Mouse (Mus musculus) liver, embryonic 15.5 days (tissue): Measurements from ENCODE around the gene Prmt3. TPM values are rescaled to one million over a fixed set of nuclear protein-coding genes. Genes with fewer than 3 reads are reported as not detected.

Experiments used
- ATAC-seq: fragments of 200-750 bp; cut with Nextera tagmentation; 2 replicates; pipeline ENCODE4 v1.8.0; 2017; ENCODE audit warnings: moderate number of reproducible peaks, mild to moderate bottlenecking, moderate library complexity; ENCODE audit not compliant: insufficient read depth
- H3K27ac ChIP-seq: fragments of 300-500 bp; sonication (generic); replicated peaks from 2 replicates; pipeline ENCODE4 v1.5.1; 2015; ENCODE audit warnings: mild to moderate bottlenecking, inconsistent platforms
- H3K27me3 ChIP-seq: fragments of 300-500 bp; sonication (generic); 2 replicates; pipeline ENCODE4 v1.6.1; 2015; ENCODE audit warnings: mild to moderate bottlenecking, inconsistent platforms
- H3K36me3 ChIP-seq: fragments of 300-500 bp; sonication (generic); replicated peaks from 2 replicates; pipeline ENCODE4 v1.6.1; 2015; ENCODE audit warnings: moderate library complexity, mild to moderate bottlenecking, inconsistent platforms
- H3K4me1 ChIP-seq: fragments of 300-500 bp; sonication (generic); replicated peaks from 2 replicates; pipeline ENCODE4 v1.6.1; 2015; ENCODE audit warnings: inconsistent platforms
- H3K4me2 ChIP-seq: fragments of 300-500 bp; sonication (generic); 2 replicates; pipeline ENCODE4 v1.6.1; 2015; ENCODE audit warnings: moderate library complexity, mild to moderate bottlenecking, inconsistent platforms
- H3K4me3 ChIP-seq: fragments of 300-500 bp; sonication (generic); replicated peaks from 2 replicates; pipeline ENCODE4 v1.5.1; 2015; ENCODE audit warnings: mild to moderate bottlenecking, inconsistent platforms
- H3K9ac ChIP-seq: fragments of 300-500 bp; sonication (generic); 2 replicates; pipeline ENCODE4 v1.6.1; 2015; ENCODE audit warnings: moderate library complexity, mild to moderate bottlenecking, inconsistent platforms
- H3K9me3 ChIP-seq: fragments of 300-500 bp; sonication (generic); replicated peaks from 2 replicates; pipeline ENCODE4 v1.6.1; 2016; ENCODE audit warnings: inconsistent platforms
- WGBS: fragments of 180-500 bp; shearing (Covaris S2); methylation state at CpG from one replicate; pipeline ENCODE4 v1.1.7; 2015; ENCODE audit warnings: mixed read lengths; ENCODE audit not compliant: insufficient replicate concordance; 5-methylcytosine and 5-hydroxymethylcytosine counted together
- polyA plus RNA-seq: library from polyadenylated mRNA; unstranded; fragments of >200 nt; fragmentation: Nextera tagmentation; extraction: Ambion mirVana; gene quantifications from 2 replicates; pipeline ENCODE4 v1.2.1, GENCODE M21; 2015

Prmt3 gene
- 19.8 and 20.4 TPM in 2 replicates for polyA plus RNA-seq

DNA sequence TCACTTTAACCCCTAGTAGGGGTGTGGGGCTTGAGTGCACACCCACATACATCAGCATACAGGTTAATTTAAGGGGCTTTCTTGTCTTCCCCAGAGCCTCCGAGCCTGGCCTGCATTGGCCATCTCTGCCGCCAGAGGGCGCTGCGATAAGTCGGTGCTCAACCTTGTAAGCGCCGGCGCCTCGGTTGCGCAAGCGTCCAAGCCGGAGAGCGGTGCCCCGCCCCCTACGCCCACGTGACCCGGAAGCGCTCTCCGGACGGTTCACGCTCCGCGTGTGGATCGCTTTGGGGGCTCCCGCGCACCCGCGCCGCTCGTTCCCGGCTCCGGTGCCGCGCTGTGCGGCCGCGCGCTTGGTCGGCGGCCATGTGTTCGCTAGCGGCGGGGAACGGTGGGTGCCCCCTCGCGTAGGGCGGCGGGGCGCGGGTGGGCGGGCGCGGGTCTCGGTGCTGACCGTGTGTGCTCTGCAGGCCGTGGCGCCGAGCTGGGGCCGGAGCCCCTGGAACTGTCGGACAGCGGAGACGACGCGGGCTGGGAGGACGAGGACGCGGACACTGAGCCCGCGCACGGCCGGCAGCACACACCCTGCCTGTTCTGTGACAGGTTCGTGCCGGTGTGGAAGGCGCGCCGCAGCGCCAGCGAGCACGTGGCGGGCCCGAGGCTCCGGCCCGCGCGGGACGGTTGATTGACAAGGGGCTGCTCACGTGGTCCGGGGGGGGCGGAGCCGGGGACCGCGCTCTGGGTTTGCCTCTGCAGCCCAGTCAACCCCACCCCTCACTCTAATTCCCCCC, at the start of gene Prmt3:
Prmt3 (plus strand) TSS at position 233 of the 788 bp plus-strand sequence.
- peak within 1 kb of the TSS; percentile 59 for H3K9ac ChIP-seq
- H3K9me3 ChIP-seq = no peaks in the 10 kb centered on the region
- H3K27ac ChIP-seq = peak within 1 kb of the TSS; percentile 72
- peaks cover 25% of the 10 kb centered on the region for H3K4me1 ChIP-seq
- peak within 1 kb of the TSS; percentile 95 for H3K4me2 ChIP-seq
- no peaks in the 10 kb centered on the region for H3K27me3 ChIP-seq
- peak; percentile 86 for ATAC-seq
- 0% methylated on average over 92 of the region's 92 CpGs for WGBS
- peaks cover 31% of the 10 kb centered on the region for H3K36me3 ChIP-seq
- H3K4me3 ChIP-seq = peak within 1 kb of the TSS; percentile 71

DNA sequence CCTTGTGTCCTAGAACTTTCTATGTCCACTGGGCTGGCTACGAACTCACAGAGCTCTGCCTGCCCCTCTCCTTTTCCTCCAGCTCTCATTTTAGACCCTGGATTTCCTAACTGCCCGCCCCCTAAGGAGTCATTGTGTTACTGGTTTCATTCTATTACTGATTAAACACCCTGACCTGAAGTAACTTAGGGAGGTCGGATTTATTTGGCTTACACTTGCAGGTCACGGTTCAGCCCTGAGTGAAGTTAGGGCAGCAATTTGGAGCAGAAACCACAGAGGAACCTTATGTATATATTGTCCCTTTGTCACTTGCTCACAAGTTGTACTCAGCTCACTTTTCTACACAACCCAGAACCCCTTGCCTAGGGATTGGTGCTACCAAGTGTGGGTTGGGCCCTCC, 43.8 kb upstream of the Prmt3 start:
- WGBS = 48% methylated on average over 4 of the region's 4 CpGs
- H3K9ac ChIP-seq = no peak overlapping the region
- H3K4me1 ChIP-seq = no peaks in the 10 kb centered on the region
- H3K9me3 ChIP-seq = no peaks in the 10 kb centered on the region
- no peak for ATAC-seq
- no peak overlapping the region for H3K27ac ChIP-seq
- H3K27me3 ChIP-seq = no peaks in the 10 kb centered on the region
- H3K4me3 ChIP-seq = no peak overlapping the region
- no peaks in the 10 kb centered on the region for H3K36me3 ChIP-seq
- no peak overlapping the region for H3K4me2 ChIP-seq

DNA sequence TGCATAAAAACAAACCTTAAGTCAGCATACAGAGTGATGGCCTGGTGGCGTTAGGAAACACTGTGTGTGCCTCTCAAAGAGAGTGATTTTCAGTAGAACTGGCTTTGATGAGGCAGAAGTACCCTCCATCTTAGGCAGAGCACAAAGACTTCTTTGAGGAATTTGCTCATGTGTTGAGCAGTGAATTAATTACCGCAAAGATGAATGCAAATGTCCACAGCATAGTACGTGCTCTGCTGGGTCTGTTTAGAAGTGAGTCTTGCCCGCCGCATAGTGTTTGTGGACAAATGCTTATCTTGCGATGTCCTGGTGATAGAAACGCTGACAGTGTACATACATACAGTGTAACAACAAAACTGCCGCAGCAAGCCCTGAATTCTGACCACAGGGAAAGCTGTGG, 38.7 kb upstream of the Prmt3 start:
- H3K4me2 ChIP-seq = no peak overlapping the region
- ATAC-seq = no peak
- H3K27me3 ChIP-seq = peaks cover 6% of the 10 kb centered on the region; the same call in 1 of the 2 replicates
- no peak overlapping the region for H3K4me3 ChIP-seq
- H3K27ac ChIP-seq = no peak overlapping the region
- no peak overlapping the region for H3K9ac ChIP-seq
- no peaks in the 10 kb centered on the region for H3K36me3 ChIP-seq
- H3K4me1 ChIP-seq = no peaks in the 10 kb centered on the region
- H3K9me3 ChIP-seq = no peaks in the 10 kb centered on the region
- 61% methylated on average over 8 of the region's 8 CpGs for WGBS

DNA sequence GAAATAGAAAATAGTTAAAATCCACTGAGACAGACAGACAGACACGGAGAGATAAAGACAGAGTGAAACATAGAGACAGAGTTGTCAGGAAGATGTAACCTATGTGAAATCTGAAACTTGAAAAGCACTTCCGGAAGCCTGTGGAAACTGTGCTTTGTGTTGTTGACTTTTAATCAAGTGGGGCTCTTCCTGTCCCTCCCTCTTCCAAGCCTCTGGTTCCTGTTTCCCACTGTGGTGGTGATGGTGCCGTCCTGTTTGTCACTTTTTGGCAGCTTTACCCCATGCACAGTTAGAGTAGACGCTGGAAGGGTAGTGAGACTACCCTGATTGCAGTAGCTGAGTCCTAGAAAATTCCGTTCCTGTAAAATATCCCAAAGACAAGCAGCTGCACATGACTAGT, 36.7 kb upstream of the Prmt3 start:
- Histone ChIP-seq H3K4me1 (no peaks in the 10 kb centered on the region), H3K4me2 (no peak overlapping the region), H3K4me3 (no peak overlapping the region), H3K27ac (no peak overlapping the region), H3K27me3 (peaks cover 6% of the 10 kb centered on the region; the same call in 1 of the 2 replicates), H3K9ac (no peak overlapping the region), H3K9me3 (no peaks in the 10 kb centered on the region), H3K36me3 (no peaks in the 10 kb centered on the region)
- WGBS = 10% methylated on average over 5 of the region's 5 CpGs
- no peak for ATAC-seq

DNA sequence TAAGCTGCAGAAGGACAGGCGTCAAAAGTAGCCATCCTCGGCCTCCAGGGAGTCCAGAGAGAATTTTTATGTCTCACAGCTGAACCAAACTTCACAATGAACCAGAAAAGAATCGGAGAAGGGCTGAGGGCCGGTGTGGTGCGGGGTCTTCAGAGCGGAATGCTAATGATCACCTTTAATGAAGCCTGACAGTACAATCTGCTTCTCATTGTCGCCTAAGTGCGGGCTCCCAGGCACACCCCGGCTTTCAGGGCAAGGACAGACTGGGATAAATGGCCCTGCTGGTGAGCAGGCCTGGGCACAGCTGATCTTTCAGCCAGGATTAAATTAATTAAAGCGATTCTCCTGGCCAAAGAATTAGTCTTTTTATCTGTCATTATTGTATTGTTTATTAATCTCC, 36.2 kb upstream of the Prmt3 start:
- Histone ChIP-seq H3K27ac (no peak overlapping the region), H3K4me3 (no peak overlapping the region), H3K36me3 (no peaks in the 10 kb centered on the region), H3K4me2 (no peak overlapping the region), H3K9ac (no peak overlapping the region), H3K4me1 (no peaks in the 10 kb centered on the region), H3K9me3 (no peaks in the 10 kb centered on the region), H3K27me3 (peaks cover 6% of the 10 kb centered on the region; the same call in 1 of the 2 replicates)
- 27% methylated on average over 10 of the region's 10 CpGs for WGBS
- ATAC-seq = no peak

DNA sequence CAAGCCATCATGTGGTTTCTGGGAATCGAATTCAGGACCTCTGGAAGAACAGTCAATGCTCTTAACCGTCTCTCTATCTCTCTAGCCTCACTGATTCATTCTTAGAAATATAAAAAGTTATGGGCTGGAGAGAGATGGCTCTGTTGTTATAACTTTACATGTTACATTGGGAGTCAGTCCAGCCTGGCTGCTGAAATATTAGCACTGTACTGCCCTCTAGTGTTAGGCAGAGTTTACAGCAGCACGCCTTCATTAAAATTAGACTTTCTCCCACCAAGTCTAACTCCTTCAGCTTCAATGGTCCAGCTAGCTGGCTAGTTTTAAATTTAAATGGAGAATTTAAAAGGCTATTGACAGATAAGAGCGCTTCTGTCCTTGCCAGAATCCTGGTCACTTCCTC, 27.0 kb upstream of the Prmt3 start:
- Histone ChIP-seq H3K27ac (no peak overlapping the region), H3K4me2 (no peak overlapping the region), H3K27me3 (peaks cover 24% of the 10 kb centered on the region), H3K4me3 (no peak overlapping the region), H3K36me3 (no peaks in the 10 kb centered on the region), H3K9me3 (no peaks in the 10 kb centered on the region), H3K9ac (no peak overlapping the region), H3K4me1 (no peaks in the 10 kb centered on the region)
- WGBS = 4% methylated on average over 4 of the region's 4 CpGs
- no peak for ATAC-seq

DNA sequence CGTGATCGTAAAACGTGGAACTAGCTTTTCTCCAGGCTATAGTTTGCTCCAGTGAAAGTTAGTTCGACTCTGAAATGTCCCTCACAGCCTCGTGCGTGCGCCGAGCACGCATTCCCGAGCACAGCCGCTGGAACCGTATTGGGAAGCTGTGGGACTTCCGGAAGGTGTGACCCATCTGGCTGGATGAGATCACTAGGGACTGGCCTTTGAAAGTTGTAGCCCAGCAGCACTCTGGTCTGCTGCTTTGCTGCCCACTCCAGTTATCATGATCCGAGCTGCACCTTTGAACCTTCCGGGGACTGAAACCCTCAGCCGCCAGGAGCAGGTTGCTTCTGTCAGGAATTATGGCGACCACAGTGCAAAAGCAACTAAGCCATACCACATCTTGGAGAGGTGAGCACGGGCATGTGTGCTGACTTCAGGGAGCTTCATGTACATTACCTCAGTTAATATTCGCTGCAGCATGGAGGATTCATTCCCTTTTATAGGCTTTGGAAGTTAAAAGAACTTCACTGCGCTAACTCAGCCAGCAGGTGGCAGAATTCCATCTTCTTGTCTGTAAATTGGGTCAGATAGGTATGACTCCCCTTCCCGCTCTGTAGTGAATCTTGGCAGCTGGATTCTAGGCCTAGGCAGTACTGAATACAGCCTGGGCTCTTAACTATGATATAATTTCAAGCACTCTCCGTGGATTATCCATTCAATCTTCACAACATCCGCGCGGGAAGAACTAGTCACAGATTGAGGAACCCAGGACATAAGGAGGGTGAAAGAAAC, 25.2 kb upstream of the Prmt3 start:
- ATAC-seq = no peak; the same call in 1 of the 2 replicates
- no peak overlapping the region; the same call in 1 of the 2 replicates for H3K4me3 ChIP-seq
- H3K36me3 ChIP-seq = no peaks in the 10 kb centered on the region
- H3K9ac ChIP-seq = no peak overlapping the region
- 29% methylated on average over 25 of the region's 25 CpGs for WGBS
- no peaks in the 10 kb centered on the region for H3K9me3 ChIP-seq
- peak overlapping the region; percentile 40 for H3K4me2 ChIP-seq
- peaks cover 4% of the 10 kb centered on the region; the same call in 1 of the 2 replicates for H3K4me1 ChIP-seq
- H3K27ac ChIP-seq = no peak overlapping the region
- peaks cover 40% of the 10 kb centered on the region for H3K27me3 ChIP-seq

DNA sequence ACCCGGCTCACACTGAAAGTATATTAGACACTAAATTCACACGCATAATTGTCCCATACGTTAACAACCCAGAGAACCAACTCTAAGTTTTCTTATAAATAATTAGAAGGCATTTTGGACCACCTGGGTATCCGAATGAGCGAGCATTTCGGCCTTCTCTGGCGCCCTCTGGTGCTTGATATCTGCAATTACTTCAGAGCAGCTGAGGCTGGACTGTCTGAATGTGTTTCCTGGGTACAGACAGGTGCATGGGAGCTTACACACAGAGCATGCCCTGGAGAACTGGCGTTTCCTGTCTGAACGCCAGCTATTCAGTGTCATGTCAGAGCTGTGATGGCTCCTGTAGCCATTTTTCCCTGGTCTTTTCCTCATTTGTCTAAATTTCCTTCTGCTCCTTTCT, 23.4 kb upstream of the Prmt3 start:
- H3K4me1 ChIP-seq = peaks cover 15% of the 10 kb centered on the region
- H3K27ac ChIP-seq = no peak overlapping the region
- H3K36me3 ChIP-seq = no peaks in the 10 kb centered on the region
- WGBS = 3% methylated on average over 9 of the region's 9 CpGs
- no peak overlapping the region for H3K4me2 ChIP-seq
- no peak overlapping the region for H3K9ac ChIP-seq
- no peaks in the 10 kb centered on the region for H3K9me3 ChIP-seq
- no peak overlapping the region for H3K4me3 ChIP-seq
- H3K27me3 ChIP-seq = peaks cover 40% of the 10 kb centered on the region
- no peak for ATAC-seq

DNA sequence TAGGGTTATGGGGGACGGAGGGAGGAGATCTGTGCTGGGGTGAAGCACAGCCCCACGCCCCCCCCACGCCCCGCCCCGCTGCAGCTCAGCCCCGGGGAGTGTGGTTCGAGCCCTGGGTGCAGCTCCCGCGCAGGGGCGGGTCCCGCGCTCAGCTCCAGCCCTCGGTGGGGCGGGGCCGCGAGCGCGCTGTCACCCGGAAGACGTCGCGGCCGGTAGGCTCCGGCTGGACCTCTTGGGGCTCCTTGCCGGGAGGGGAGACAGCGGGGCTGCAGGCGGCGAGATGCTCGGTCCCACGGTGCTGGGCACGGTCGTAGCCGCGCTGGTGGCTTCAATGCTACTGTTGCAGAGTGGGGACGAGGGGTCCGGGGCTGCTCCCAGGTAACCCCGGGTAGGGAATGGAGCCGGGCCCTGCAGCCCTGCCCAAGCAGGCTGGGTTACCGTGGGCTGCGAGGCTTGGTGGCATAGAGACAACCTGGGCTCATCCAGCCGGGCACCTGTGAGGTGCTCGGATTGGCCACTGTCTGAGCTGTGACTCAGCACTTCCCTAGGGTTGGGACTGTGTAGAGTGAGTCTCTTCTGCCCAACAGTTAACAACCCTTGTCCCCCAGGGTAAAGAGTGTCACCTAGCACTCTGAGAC, 19.1 kb upstream of the Prmt3 start, which contains the start of gene Htatip2:
Htatip2 (plus strand) TSS at position 182 of the 638 bp plus-strand sequence.
- Histone ChIP-seq H3K27ac (peak within 1 kb of the TSS; percentile 91), H3K4me2 (peak within 1 kb of the TSS; percentile 76), H3K36me3 (0 out of 2 replicates have a peak, but pooled peaks cover 4% of the 10 kb centered on the region), H3K27me3 (peaks cover 28% of the 10 kb centered on the region), H3K9ac (peak within 1 kb of the TSS; percentile 80), H3K4me3 (peak within 1 kb of the TSS; percentile 73), H3K4me1 (peaks cover 56% of the 10 kb centered on the region), H3K9me3 (no peaks in the 10 kb centered on the region)
- under 1% methylated on average over 42 of the region's 42 CpGs for WGBS
- peak; percentile 88 for ATAC-seq

DNA sequence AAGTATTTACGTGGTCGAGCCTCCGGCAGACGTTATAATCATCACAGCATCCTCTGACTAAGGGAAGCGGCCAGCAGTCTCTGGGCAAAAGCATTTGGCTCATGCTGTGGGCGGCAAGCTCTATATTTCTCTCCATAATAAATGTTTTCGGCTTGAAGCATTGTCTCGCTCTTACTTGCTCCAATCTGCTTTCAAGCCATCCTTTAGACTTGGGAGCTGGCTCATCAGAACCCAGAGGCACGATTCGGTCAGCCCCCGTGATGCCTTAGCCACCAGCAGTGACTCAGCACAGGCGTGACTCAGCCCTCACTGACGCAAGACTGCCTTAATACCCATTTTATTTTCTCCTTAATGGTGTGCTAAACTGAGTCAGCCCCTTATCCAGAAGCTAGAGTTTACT, 15.5 kb upstream of the Prmt3 start:
- Histone ChIP-seq H3K27ac (peak overlapping the region; percentile 91), H3K4me2 (peak overlapping the region; percentile 76)

More for the DNA sequence above, 15.5 kb upstream of the Prmt3 start:
- H3K27me3 ChIP-seq = peaks cover 3% of the 10 kb centered on the region; the same call in 1 of the 2 replicates
- peaks cover 31% of the 10 kb centered on the region for H3K36me3 ChIP-seq
- ATAC-seq = peak; percentile 42
- H3K9me3 ChIP-seq = no peaks in the 10 kb centered on the region
- peak overlapping the region; percentile 11; the same call in 1 of the 2 replicates for H3K4me3 ChIP-seq
- no peak overlapping the region for H3K9ac ChIP-seq
- peaks cover 70% of the 10 kb centered on the region for H3K4me1 ChIP-seq
- WGBS = 55% methylated on average over 13 of the region's 13 CpGs
